Mouse (Mus musculus) testis, adult 2 months (tissue): ENCODE measurements at regions not wholly inside any gene's neighbourhood (a gene's known extent, or its start where the extent isn't known, plus 50 kb on each side); places are given as distances from the start of the nearest gene placed in this dataset.

ENCODE experiments used
- H3K27ac ChIP-seq: fragments of 200-500 bp; 2 replicates; pipeline ENCODE4 v1.5.1; 2012; ENCODE audit warnings: low read depth, low read length; ENCODE audit not compliant: control insufficient read depth, insufficient read depth
- H3K27me3 ChIP-seq: fragments of 200-500 bp; 2 replicates; pipeline ENCODE4 v1.6.1; 2012; ENCODE audit warnings: mild to moderate bottlenecking, low read length, moderate library complexity; ENCODE audit not compliant: control insufficient read depth, insufficient read depth
- H3K36me3 ChIP-seq: fragments of 200-500 bp; 2 replicates; pipeline ENCODE4 v1.6.1; 2012; ENCODE audit warnings: mild to moderate bottlenecking, low read length; ENCODE audit not compliant: control insufficient read depth, insufficient read depth
- H3K4me1 ChIP-seq: fragments of 200-500 bp; 2 replicates; pipeline ENCODE4 v1.6.1; 2012; ENCODE audit warnings: low read length; ENCODE audit not compliant: control insufficient read depth, insufficient read depth
- H3K4me3 ChIP-seq: fragments of 200-500 bp; 2 replicates; pipeline ENCODE4 v1.5.1; 2012; ENCODE audit warnings: low read depth, mild to moderate bottlenecking, low read length, moderate library complexity, mixed read lengths; ENCODE audit not compliant: control insufficient read depth
- CTCF ChIP-seq: fragments of 200-500 bp; IDR thresholded peaks from 2 replicates; pipeline ENCODE4 v1.5.1; 2012; ENCODE audit warnings: low read depth, mild to moderate bottlenecking, inconsistent platforms, low read length, moderate library complexity; ENCODE audit not compliant: control insufficient read depth, insufficient read depth, insufficient replicate concordance
- POLR2A ChIP-seq: fragments of 200-500 bp; IDR thresholded peaks from 2 replicates; pipeline ENCODE4 v1.6.1; 2012; ENCODE audit warnings: low read depth, mild to moderate bottlenecking, inconsistent platforms, low read length, moderate library complexity; ENCODE audit not compliant: control insufficient read depth

- Histone ChIP-seq H3K36me3 (no peaks in the 10 kb centered on the region), H3K4me3 (no peak overlapping the region), H3K27ac (no peak overlapping the region), H3K27me3 (no peaks in the 10 kb centered on the region), H3K4me1 (0 out of 2 replicates have a peak, but pooled peaks cover 3% of the 10 kb centered on the region)
- TF ChIP-seq CTCF (no peak), POLR2A (no peak)
Observed at GRCm38 (mm10) chr3:143970771-143971170, 234.2 kb downstream of the Lmo4 start.

DNA sequence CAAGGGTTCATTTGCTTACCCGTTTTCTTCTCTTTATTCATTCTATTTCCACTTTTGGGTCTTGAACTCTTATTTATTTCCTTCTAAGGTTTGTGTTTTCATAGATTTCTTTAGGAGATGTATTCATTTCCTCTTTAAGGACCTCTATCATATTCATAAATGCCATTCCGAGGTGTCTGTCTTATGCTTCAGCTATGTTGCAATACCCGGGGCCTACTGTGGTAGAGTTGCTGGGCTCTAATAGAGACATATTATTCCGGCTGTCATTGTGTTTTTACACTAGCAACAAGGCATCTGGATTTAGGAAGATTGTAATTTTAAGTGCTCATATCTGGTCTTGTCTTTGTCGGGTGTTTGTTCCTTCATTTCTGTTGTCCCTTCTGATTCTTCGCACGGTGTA lies 249.5 kb downstream of the Lmo4 start:
- H3K4me3 ChIP-seq = no peak overlapping the region
- H3K4me1 ChIP-seq = no peaks in the 10 kb centered on the region
- no peak overlapping the region for H3K27ac ChIP-seq
- H3K36me3 ChIP-seq = no peaks in the 10 kb centered on the region
- TF ChIP-seq CTCF (no peak), POLR2A (no peak)
- no peaks in the 10 kb centered on the region for H3K27me3 ChIP-seq

- no peak overlapping the region for H3K27ac ChIP-seq
- no peak overlapping the region for H3K4me3 ChIP-seq
- no peaks in the 10 kb centered on the region for H3K36me3 ChIP-seq
- TF ChIP-seq CTCF (no peak), POLR2A (no peak)
- no peaks in the 10 kb centered on the region for H3K27me3 ChIP-seq
- no peaks in the 10 kb centered on the region for H3K4me1 ChIP-seq
Observed at GRCm38 (mm10) chr3:143954822-143955221, 250.2 kb downstream of the Lmo4 start.

DNA sequence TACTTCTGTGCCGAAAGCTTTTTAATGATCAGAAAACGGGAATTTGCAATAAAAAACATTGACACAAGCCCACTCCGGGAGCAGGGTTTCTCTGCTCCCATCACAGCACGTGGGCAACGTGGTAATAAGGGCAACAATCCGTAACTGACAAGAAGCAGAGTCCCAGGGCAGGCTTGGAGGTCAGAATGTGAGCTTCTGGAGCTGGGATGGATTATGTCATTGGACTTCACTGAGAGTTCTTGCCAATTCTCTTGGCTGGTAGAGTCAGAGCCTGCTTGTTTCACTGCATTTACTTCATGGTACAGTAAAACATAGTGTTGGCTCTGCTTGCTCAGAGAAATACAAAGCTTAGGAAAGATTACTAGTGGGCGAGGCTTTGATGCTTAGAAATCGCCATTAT lies 252.7 kb downstream of the Lmo4 start:
- no peaks in the 10 kb centered on the region for H3K27me3 ChIP-seq
- TF ChIP-seq POLR2A (no peak), CTCF (no peak)

GRCm38 (mm10) chr3:143949656-143950055 lies 255.4 kb downstream of the Lmo4 start:
- no peaks in the 10 kb centered on the region for H3K36me3 ChIP-seq
- TF ChIP-seq CTCF (no peak), POLR2A (no peak)
- H3K4me3 ChIP-seq = no peak overlapping the region
- no peaks in the 10 kb centered on the region for H3K4me1 ChIP-seq
- H3K27ac ChIP-seq = no peak overlapping the region
- no peaks in the 10 kb centered on the region for H3K27me3 ChIP-seq

More for the DNA sequence above, 252.7 kb downstream of the Lmo4 start:
- Histone ChIP-seq H3K27ac (no peak overlapping the region), H3K4me1 (no peaks in the 10 kb centered on the region), H3K4me3 (no peak overlapping the region), H3K36me3 (no peaks in the 10 kb centered on the region)

DNA sequence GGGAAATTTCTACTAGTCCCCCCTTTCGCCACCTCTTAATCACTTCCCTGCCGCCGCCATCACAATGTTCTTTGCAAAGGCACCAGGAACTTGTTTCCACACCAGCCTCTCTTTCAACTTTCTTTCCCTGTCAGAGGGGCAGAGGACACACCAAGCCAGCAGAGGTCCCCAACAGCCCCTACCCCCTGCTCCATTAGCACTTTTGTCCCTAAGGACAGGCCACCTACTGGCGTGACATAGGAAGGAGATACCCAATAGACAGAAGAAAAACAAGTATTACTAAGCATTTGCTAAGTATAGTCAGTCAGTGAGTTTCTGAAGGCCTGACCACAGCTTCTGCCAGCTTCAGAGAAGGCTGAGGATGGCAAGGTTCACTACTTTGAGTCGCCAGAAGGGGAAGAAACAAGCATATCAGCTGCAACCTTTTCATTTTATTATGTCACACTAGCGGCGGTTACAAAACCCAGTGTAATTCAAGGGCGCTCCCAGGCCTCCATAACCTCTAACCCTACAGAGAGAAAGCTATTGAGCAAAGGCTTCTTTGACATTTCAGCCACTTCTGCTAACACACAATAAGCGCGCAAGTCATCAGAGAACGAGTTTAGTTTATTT lies 255.9 kb downstream of the Lmo4 start:
- no peak overlapping the region for H3K27ac ChIP-seq

DNA sequence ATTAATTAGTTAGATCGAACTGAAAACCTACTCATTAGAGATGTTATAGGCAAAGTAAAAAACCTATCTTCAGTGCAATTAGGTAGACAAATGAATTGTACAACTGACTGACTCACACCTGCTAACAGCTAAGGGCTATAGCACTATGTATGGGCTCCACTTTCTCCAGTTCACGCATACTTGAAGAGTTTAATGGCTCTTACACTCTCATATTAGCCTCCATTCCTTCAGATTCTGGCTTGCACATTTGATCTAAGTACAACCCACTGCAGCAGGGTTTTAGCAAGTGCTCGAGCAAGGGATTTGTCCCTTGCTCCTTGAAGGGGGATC lies 257.1 kb downstream of the Lmo4 start:
- no peaks in the 10 kb centered on the region for H3K36me3 ChIP-seq
- H3K4me3 ChIP-seq = no peak overlapping the region
- H3K27me3 ChIP-seq = no peaks in the 10 kb centered on the region
- H3K4me1 ChIP-seq = no peaks in the 10 kb centered on the region
- no peak overlapping the region for H3K27ac ChIP-seq
- TF ChIP-seq POLR2A = no peak
- TF ChIP-seq CTCF = no peak

More for the DNA sequence above, 255.9 kb downstream of the Lmo4 start:
- no peak for TF ChIP-seq POLR2A
- TF ChIP-seq CTCF = no peak
- H3K4me1 ChIP-seq = no peaks in the 10 kb centered on the region
- H3K36me3 ChIP-seq = no peaks in the 10 kb centered on the region
- no peak overlapping the region for H3K4me3 ChIP-seq
- H3K27me3 ChIP-seq = no peaks in the 10 kb centered on the region
